In genomic region chr9:106770216-106770615, GRCm38 (mm10) we compare ENCODE assay signal across 24 mouse cellular contexts. TPM values are rescaled to one million over a fixed set of nuclear protein-coding genes. Genes with fewer than 3 reads are reported as not detected.
A peak's percentile ranks its signal among the peaks of the same experiment; 100 is the strongest.
DNase-seq lines count a peak whose midpoint lies in the region; ATAC-seq and TF ChIP-seq lines count a peak whose summit lies in the region.
"Had no signal": no experiment of that assay in that cellular context is flagged by ENCODE, and none has a peak within 500 bp of the region (broad histone marks: within the 10 kb centered on the region; RNA-seq: fewer than 3 reads in every experiment).

No protein-coding gene starts in this region.

- intact Hi-C loops in left cerebral cortex, postnatal 10 days (cut with DNase I), result no loop called here

- peak; percentile 47 for ATAC-seq in intestine, embryonic 14.5 days (replicated peaks; ENCODE audit: low FRiP score, low TSS enrichment, low read depth)
- ATAC-seq in intestine, postnatal 0 days, result no peak
- ATAC-seq in liver, embryonic 14.5 days (ENCODE audit: insufficient read depth), result peak; percentile 68

- no peak overlapping the region for H3K27ac ChIP-seq in intestine, embryonic 14.5 days (ENCODE audit: low read depth)
- no peak overlapping the region for H3K27ac ChIP-seq in intestine, postnatal 0 days (ENCODE audit: low read depth, low read length)
- H3K27ac ChIP-seq in liver, embryonic 14.5 days, result no peak overlapping the region
- H3K27ac ChIP-seq: embryonic facial prominence, embryonic 12.5 days; forebrain, embryonic 12.5 days; hindbrain, embryonic 13.5 days; layer of hippocampus, adult 2 months; limb, embryonic 12.5 days had no signal

- 69% methylated on average over 3 of the region's 3 CpGs for WGBS in intestine, embryonic 14.5 days
- 41% methylated on average over 3 of the region's 3 CpGs for WGBS in intestine, postnatal 0 days
- WGBS in liver, embryonic 14.5 days (ENCODE audit: insufficient replicate concordance), result 26% methylated on average over 3 of the region's 3 CpGs

- no peak overlapping the region for H3K9ac ChIP-seq in intestine, embryonic 14.5 days (ENCODE audit: low read length)
- H3K9ac ChIP-seq in intestine, postnatal 0 days (ENCODE audit: low read depth, low read length), result no peak overlapping the region
- no peak overlapping the region for H3K9ac ChIP-seq in liver, embryonic 14.5 days (replicated peaks)
- H3K9ac ChIP-seq: embryonic facial prominence, embryonic 12.5 days; forebrain, embryonic 12.5 days; hindbrain, embryonic 13.5 days; limb, embryonic 12.5 days had no signal

- no peak for TF ChIP-seq CTCF in intestine, postnatal 0 days (IDR thresholded peaks at IDR 0.05; ENCODE audit: low read depth)
- no peak for TF ChIP-seq CTCF in liver, embryonic 14.5 days (IDR thresholded peaks at IDR 0.05; ENCODE audit: low read depth)

- no peaks in the 10 kb centered on the region for H3K27me3 ChIP-seq in intestine, embryonic 14.5 days (replicated peaks; ENCODE audit: control insufficient read depth, insufficient read depth, low read length)
- H3K27me3 ChIP-seq in intestine, postnatal 0 days (replicated peaks; ENCODE audit: control insufficient read depth, insufficient read depth, low read length), result no peaks in the 10 kb centered on the region
- no peaks in the 10 kb centered on the region for H3K27me3 ChIP-seq in liver, embryonic 14.5 days (ENCODE audit: control insufficient read depth, insufficient read depth, low read length)
- H3K27me3 ChIP-seq: embryonic facial prominence, embryonic 12.5 days; forebrain, embryonic 12.5 days; hindbrain, embryonic 13.5 days; limb, embryonic 12.5 days; megakaryocyte, embryonic 14.5 days had no signal

- DNase-seq in intestine, embryonic 14.5 days (ENCODE audit: low spot score), result no peak
- peak; percentile 75 for DNase-seq in A20 (ENCODE audit: low read depth, low spot score)
- peak; percentile 86 for DNase-seq in R1 (ENCODE audit: low read depth, low spot score)
- peak in 1 of 3 experiments; percentile 16 for DNase-seq in liver, embryonic 14.5 days (ENCODE audit: low read depth in 3 of 3, low spot score in 3 of 3)
- DNase-seq in left cerebral cortex, postnatal 10 days (ENCODE audit: extremely low spot score in 1 of 2, low spot score in 2 of 2), result no peak
- no peak for DNase-seq in right cerebral cortex, adult 2 months (ENCODE audit: low spot score in 2 of 2)
- no peak for DNase-seq in gastrocnemius, adult 18-20 months (ENCODE audit: low spot score)
- DNase-seq: cerebellum, adult 18-20 months; cerebellum, postnatal 14 days; kidney, adult 9 months; kidney, postnatal 25 days; lung, adult 2 months; lung, postnatal 14 days; midbrain, embryonic 14.5 days; right cerebral cortex, adult 18-20 months; thymus, postnatal 14 days had no signal

- no peaks in the 10 kb centered on the region for H3K36me3 ChIP-seq in intestine, embryonic 14.5 days (ENCODE audit: control insufficient read depth, insufficient read depth, low read length)
- H3K36me3 ChIP-seq in intestine, postnatal 0 days (ENCODE audit: control insufficient read depth, insufficient read depth), result no peaks in the 10 kb centered on the region
- no peaks in the 10 kb centered on the region for H3K36me3 ChIP-seq in liver, embryonic 14.5 days (replicated peaks; ENCODE audit: control insufficient read depth, insufficient read depth, low read depth)
- H3K36me3 ChIP-seq: forebrain, embryonic 12.5 days; hindbrain, embryonic 13.5 days; limb, embryonic 12.5 days had no signal

- TF ChIP-seq EP300 in liver, embryonic 14.5 days (IDR thresholded peaks at IDR 0.05; ENCODE audit: low read depth), result 0 out of 2 replicates have a peak, but pooled peaks have one; percentile 10

- H3K4me1 ChIP-seq in intestine, embryonic 14.5 days (replicated peaks; ENCODE audit: control insufficient read depth, insufficient read depth, low read length), result no peaks in the 10 kb centered on the region
- no peaks in the 10 kb centered on the region for H3K4me1 ChIP-seq in intestine, postnatal 0 days (replicated peaks; ENCODE audit: control insufficient read depth, insufficient read depth, low read length)
- H3K4me1 ChIP-seq in liver, embryonic 14.5 days (replicated peaks; ENCODE audit: control insufficient read depth in 2 of 2, insufficient read depth in 2 of 2, low read length in 1 of 2), result peaks cover 15 to 25% of the 10 kb centered on the region in 2 experiments
- H3K4me1 ChIP-seq: embryonic facial prominence, embryonic 12.5 days; forebrain, embryonic 12.5 days; hindbrain, embryonic 13.5 days; limb, embryonic 12.5 days had no signal

- no peak overlapping the region for H3K4me3 ChIP-seq in intestine, embryonic 14.5 days (ENCODE audit: low read depth, low read length)
- no peak overlapping the region for H3K4me3 ChIP-seq in intestine, postnatal 0 days (ENCODE audit: low read depth, low read length)
- H3K4me3 ChIP-seq in liver, embryonic 14.5 days (ENCODE audit: insufficient read depth in 1 of 2, low read depth in 2 of 2, low read length in 2 of 2), result no peak overlapping the region
- H3K4me3 ChIP-seq: embryonic facial prominence, embryonic 12.5 days; erythroblast, embryonic 14.5 days; forebrain, embryonic 12.5 days; hindbrain, embryonic 13.5 days; layer of hippocampus, adult 2 months; limb, embryonic 12.5 days; megakaryocyte, embryonic 14.5 days had no signal

- H3K9me3 ChIP-seq in intestine, embryonic 14.5 days (ENCODE audit: control insufficient read depth, low read length), result no peaks in the 10 kb centered on the region
- H3K9me3 ChIP-seq in intestine, postnatal 0 days (ENCODE audit: control insufficient read depth), result no peaks in the 10 kb centered on the region
- no peaks in the 10 kb centered on the region for H3K9me3 ChIP-seq in liver, embryonic 14.5 days (ENCODE audit: control insufficient read depth, low read length)
- H3K9me3 ChIP-seq: embryonic facial prominence, embryonic 12.5 days; forebrain, embryonic 12.5 days; hindbrain, embryonic 13.5 days; limb, embryonic 12.5 days; megakaryocyte, embryonic 14.5 days had no signal

- no peak overlapping the region for H3K4me2 ChIP-seq in intestine, embryonic 14.5 days (ENCODE audit: low read length)
- H3K4me2 ChIP-seq in intestine, postnatal 0 days (replicated peaks; ENCODE audit: low read depth), result no peak overlapping the region
- no peak overlapping the region; the same call in 1 of the 2 replicates for H3K4me2 ChIP-seq in liver, embryonic 14.5 days (ENCODE audit: low read depth)
- H3K4me2 ChIP-seq: embryonic facial prominence, embryonic 12.5 days; forebrain, embryonic 12.5 days; hindbrain, embryonic 13.5 days; limb, embryonic 12.5 days had no signal

RNA-seq across cellular contexts. Expression of gene Rad54l2, which starts 18.8 kb away (rescaled TPM):
- polyA plus RNA-seq in intestine, embryonic 14.5 days (2014; fragmentation: Nextera tagmentation; extraction: Ambion mirVana), result 4.7 and 5.5 TPM in 2 replicates
- 1.9 and 3.0 TPM in 2 replicates for polyA plus RNA-seq in intestine, postnatal 0 days (2015; fragmentation: Nextera tagmentation; extraction: Ambion mirVana)
- 2.4 and 3.7 TPM in 2 replicates for polyA plus RNA-seq in liver, embryonic 14.5 days (2012; rRNA removed)
- polyA plus RNA-seq in liver, embryonic 14.5 days (2014; fragmentation: Nextera tagmentation; extraction: Ambion mirVana), result 0.96 and 1.3 TPM in 2 replicates
- 10 to 100 TPM; 21.7 to 21.8 TPM for total RNA-seq in left cerebral cortex, postnatal 10 days (2021)
- total RNA-seq in gastrocnemius, adult 18-20 months (2021), result 1 to 10 TPM; 6.6 to 6.9 TPM

RNA-seq across cellular contexts. Expression of gene Dcaf1, which starts 51.5 kb away (rescaled TPM):
- 24.1 and 30.5 TPM in 2 replicates for polyA plus RNA-seq in intestine, embryonic 14.5 days (2014; fragmentation: Nextera tagmentation; extraction: Ambion mirVana)
- polyA plus RNA-seq in intestine, postnatal 0 days (2015; fragmentation: Nextera tagmentation; extraction: Ambion mirVana), result 4.8 and 5.2 TPM in 2 replicates
- polyA plus RNA-seq in liver, embryonic 14.5 days (2012; rRNA removed), result 11.9 and 13.4 TPM in 2 replicates
- 10.5 and 13.6 TPM in 2 replicates for polyA plus RNA-seq in liver, embryonic 14.5 days (2014; fragmentation: Nextera tagmentation; extraction: Ambion mirVana)
- 10 to 100 TPM; 18.7 to 22.6 TPM for total RNA-seq in left cerebral cortex, postnatal 10 days (2021)
- total RNA-seq in gastrocnemius, adult 18-20 months (2021), result 10 to 100 TPM; 20.6 to 22.6 TPM

Comparison
In these comparisons a context has a peak if more than half of its experiments do, and no peak if none do; other contexts are left out.
1. DNase-seq: peak in A20 (single experiment) and R1 (single experiment); none in intestine, embryonic 14.5 days (single experiment), left cerebral cortex, postnatal 10 days (0 of 2), right cerebral cortex, adult 2 months (0 of 2) and gastrocnemius, adult 18-20 months (single experiment).